Mouse (Mus musculus) heart, embryonic 13.5 days (tissue): ENCODE measurements around the gene Tsr3. TPM values are rescaled to one million over a fixed set of nuclear protein-coding genes. Genes with fewer than 3 reads are reported as not detected.
A peak's percentile ranks its signal among the peaks of the same experiment; 100 is the strongest.
"Not testable (repeated sequence)": the region's sequence is repeated elsewhere in the genome, so short reads cannot be mapped to it uniquely, and the experiment has no call there.

Experiments
- ATAC-seq: fragments of 200-750 bp; cut with Nextera tagmentation; 2 replicates; pipeline ENCODE4 v1.8.0; 2017; ENCODE audit warnings: moderate TSS enrichment; ENCODE audit not compliant: insufficient number of reproducible peaks, low FRiP score, low TSS enrichment; ENCODE audit errors: extremely low read depth
- H3K27ac ChIP-seq: fragments of 300-500 bp; sonication (generic); replicated peaks from 2 replicates; pipeline ENCODE4 v1.5.1; 2015; ENCODE audit warnings: moderate library complexity, mild to moderate bottlenecking, inconsistent platforms
- H3K27me3 ChIP-seq: fragments of 300-500 bp; sonication (generic); replicated peaks from 2 replicates; pipeline ENCODE4 v1.6.1; 2015; ENCODE audit warnings: mild to moderate bottlenecking, inconsistent platforms
- H3K36me3 ChIP-seq: fragments of 300-500 bp; sonication (generic); 2 replicates; pipeline ENCODE4 v1.6.1; 2015; ENCODE audit warnings: mild to moderate bottlenecking, inconsistent platforms
- H3K4me1 ChIP-seq: fragments of 300-500 bp; sonication (generic); 2 replicates; pipeline ENCODE4 v1.6.1; 2015; ENCODE audit warnings: inconsistent platforms
- H3K4me2 ChIP-seq: fragments of 300-500 bp; sonication (generic); 2 replicates; pipeline ENCODE4 v1.6.1; 2015; ENCODE audit warnings: inconsistent platforms, mild to moderate bottlenecking, moderate library complexity
- H3K4me3 ChIP-seq: fragments of 300-500 bp; sonication (generic); 2 replicates; pipeline ENCODE4 v1.5.1; 2015; ENCODE audit warnings: moderate library complexity, mild to moderate bottlenecking, inconsistent platforms
- H3K9ac ChIP-seq: fragments of 300-500 bp; sonication (generic); 2 replicates; pipeline ENCODE4 v1.6.1; 2015; ENCODE audit warnings: inconsistent platforms, mild to moderate bottlenecking, moderate library complexity
- H3K9me3 ChIP-seq: fragments of 300-500 bp; sonication (generic); 2 replicates; pipeline ENCODE4 v1.6.1; 2016; ENCODE audit warnings: inconsistent platforms
- WGBS: fragments of 180-500 bp; shearing (Covaris S2); methylation state at CpG from one replicate; pipeline ENCODE4 v1.1.7; 2015; ENCODE audit warnings: mixed read lengths; 5-methylcytosine and 5-hydroxymethylcytosine counted together
- polyA plus RNA-seq: library from polyadenylated mRNA; unstranded; fragments of >200 nt; fragmentation: Nextera tagmentation; extraction: Ambion mirVana; gene quantifications from 2 replicates; pipeline ENCODE4 v1.2.1, GENCODE M21; 2015

Gene Tsr3
- polyA plus RNA-seq, 1 experiment from 2014 or later, result 27.4 TPM

GRCm38 (mm10) chr17:25222504-25222940, 17.4 kb upstream of the Tsr3 start:
- not testable (repeated sequence) for H3K9me3 ChIP-seq, H3K27me3 ChIP-seq
- Histone ChIP-seq H3K4me2 (peak overlapping the region; percentile 87), H3K36me3 (peaks cover 49% of the 10 kb centered on the region), H3K4me3 (peak overlapping the region; percentile 61), H3K27ac (peak overlapping the region; percentile 77), H3K4me1 (peaks cover 18% of the 10 kb centered on the region), H3K9ac (peak overlapping the region; percentile 69)
- ATAC-seq, result peak; percentile 73
- WGBS, result 6% methylated on average over 17 of the region's 28 CpGs

GRCm38 (mm10) chr17:25222951-25223601, 16.9 kb upstream of the Tsr3 start:
- Histone ChIP-seq H3K27ac (peak overlapping the region; percentile 77), H3K4me3 (peak overlapping the region; percentile 61), H3K9ac (peak overlapping the region; percentile 69), H3K9me3 (no peaks in the 10 kb centered on the region), H3K4me1 (peaks cover 18% of the 10 kb centered on the region), H3K36me3 (peaks cover 46% of the 10 kb centered on the region), H3K27me3 (0 out of 2 replicates have a peak, but pooled peaks cover 4% of the 10 kb centered on the region), H3K4me2 (peak overlapping the region; percentile 87)
- 42% methylated on average over 6 of the region's 6 CpGs for WGBS
- ATAC-seq, result 0 out of 2 replicates have a peak, but pooled peaks have one; percentile 18

- 79% methylated on average over 7 of the region's 7 CpGs for WGBS
Measured at GRCm38 (mm10) chr17:25224586-25225222, 15.3 kb upstream of the Tsr3 start.

GRCm38 (mm10) chr17:25225659-25226058, 14.3 kb upstream of the Tsr3 start:
- H3K36me3 ChIP-seq, result peaks cover 44% of the 10 kb centered on the region
- no peak overlapping the region for H3K9ac ChIP-seq
- peak overlapping the region; percentile 87 for H3K4me2 ChIP-seq
- no peak overlapping the region for H3K27ac ChIP-seq
- 0 out of 2 replicates have a peak overlapping the region, but pooled peaks have one; percentile 9 for H3K4me3 ChIP-seq
- ATAC-seq, result no peak
- H3K27me3 ChIP-seq, result 0 out of 2 replicates have a peak, but pooled peaks cover under 1% of the 10 kb centered on the region
- peaks cover 18% of the 10 kb centered on the region for H3K4me1 ChIP-seq
- no peaks in the 10 kb centered on the region for H3K9me3 ChIP-seq
- WGBS, result 82% methylated on average over 4 of the region's 4 CpGs

More at GRCm38 (mm10) chr17:25224586-25225222, 15.3 kb upstream of the Tsr3 start:
- H3K9me3 ChIP-seq, result no peaks in the 10 kb centered on the region
- 0 out of 2 replicates have a peak, but pooled peaks cover 4% of the 10 kb centered on the region for H3K27me3 ChIP-seq
- peak overlapping the region; percentile 77; the same call in 1 of the 2 replicates for H3K27ac ChIP-seq
- H3K36me3 ChIP-seq, result peaks cover 46% of the 10 kb centered on the region
- H3K4me3 ChIP-seq, result peak overlapping the region; percentile 61
- peak overlapping the region; percentile 69; the same call in 1 of the 2 replicates for H3K9ac ChIP-seq
- H3K4me1 ChIP-seq, result peaks cover 18% of the 10 kb centered on the region
- no peak for ATAC-seq
- peak overlapping the region; percentile 87 for H3K4me2 ChIP-seq

GRCm38 (mm10) chr17:25227991-25228390, 12.0 kb upstream of the Tsr3 start:
- no peaks in the 10 kb centered on the region for H3K27me3 ChIP-seq
- no peak overlapping the region for H3K4me3 ChIP-seq
- WGBS, result 91% methylated on average over 5 of the region's 5 CpGs

GRCm38 (mm10) chr17:25230014-25230655, 9.8 kb upstream of the Tsr3 start:
- ATAC-seq, H3K9me3 ChIP-seq, H3K4me1 ChIP-seq, H3K27me3 ChIP-seq, H3K27ac ChIP-seq, H3K4me3 ChIP-seq, H3K9ac ChIP-seq, H3K4me2 ChIP-seq: not testable (repeated sequence)
- peaks cover 63% of the 10 kb centered on the region for H3K36me3 ChIP-seq
- 80% methylated on average over 17 of the region's 17 CpGs for WGBS

More at GRCm38 (mm10) chr17:25227991-25228390, 12.0 kb upstream of the Tsr3 start:
- no peak overlapping the region for H3K9ac ChIP-seq
- H3K36me3 ChIP-seq, result peaks cover 53% of the 10 kb centered on the region
- no peaks in the 10 kb centered on the region for H3K9me3 ChIP-seq
- ATAC-seq, result no peak
- H3K4me1 ChIP-seq, result no peaks in the 10 kb centered on the region; the same call in 1 of the 2 replicates
- no peak overlapping the region for H3K4me2 ChIP-seq
- H3K27ac ChIP-seq, result no peak overlapping the region

- Histone ChIP-seq H3K4me3 (no peak overlapping the region), H3K36me3 (peaks cover 66% of the 10 kb centered on the region), H3K9ac (no peak overlapping the region), H3K27me3 (no peaks in the 10 kb centered on the region), H3K4me1 (no peaks in the 10 kb centered on the region), H3K9me3 (no peaks in the 10 kb centered on the region), H3K27ac (no peak overlapping the region), H3K4me2 (no peak overlapping the region)
- WGBS, result 90% methylated on average over 3 of the region's 3 CpGs
- ATAC-seq, result no peak
Measured at GRCm38 (mm10) chr17:25230700-25231099, 9.3 kb upstream of the Tsr3 start.

- not testable (repeated sequence) for ATAC-seq, H3K9ac ChIP-seq, H3K4me1 ChIP-seq, H3K27me3 ChIP-seq, H3K4me2 ChIP-seq, H3K4me3 ChIP-seq, H3K27ac ChIP-seq, H3K9me3 ChIP-seq
- 91% methylated on average over 4 of the region's 11 CpGs for WGBS
- peaks cover 62% of the 10 kb centered on the region for H3K36me3 ChIP-seq
Measured at GRCm38 (mm10) chr17:25231621-25232020, 8.3 kb upstream of the Tsr3 start.

GRCm38 (mm10) chr17:25235635-25236034, 4.3 kb upstream of the Tsr3 start:
- Histone ChIP-seq H3K27me3 (no peaks in the 10 kb centered on the region), H3K9me3 (no peaks in the 10 kb centered on the region), H3K9ac (no peak overlapping the region), H3K4me2 (no peak overlapping the region), H3K27ac (no peak overlapping the region), H3K36me3 (peaks cover 29% of the 10 kb centered on the region), H3K4me3 (no peak overlapping the region), H3K4me1 (peaks cover 9% of the 10 kb centered on the region)
- no peak for ATAC-seq
- 82% methylated on average over 9 of the region's 9 CpGs for WGBS

GRCm38 (mm10) chr17:25243131-25243780, 3.3 kb downstream of the Tsr3 start:
- Histone ChIP-seq H3K4me2 (no peak overlapping the region), H3K27me3 (peaks cover 10% of the 10 kb centered on the region), H3K9ac (no peak overlapping the region), H3K4me3 (no peak overlapping the region), H3K4me1 (peaks cover 19% of the 10 kb centered on the region), H3K27ac (no peak overlapping the region), H3K36me3 (peaks cover 32% of the 10 kb centered on the region), H3K9me3 (no peaks in the 10 kb centered on the region)
- 88% methylated on average over 11 of the region's 11 CpGs for WGBS
- ATAC-seq, result no peak

- no peak for ATAC-seq
- no peak overlapping the region for H3K9ac ChIP-seq
- H3K4me1 ChIP-seq, result peaks cover 15% of the 10 kb centered on the region
- no peaks in the 10 kb centered on the region for H3K9me3 ChIP-seq
- H3K4me3 ChIP-seq, result no peak overlapping the region
- peaks cover 32% of the 10 kb centered on the region for H3K36me3 ChIP-seq
- WGBS, result 81% methylated on average over 16 of the region's 16 CpGs
- no peak overlapping the region for H3K27ac ChIP-seq
- H3K27me3 ChIP-seq, result peaks cover 18% of the 10 kb centered on the region
- H3K4me2 ChIP-seq, result no peak overlapping the region
Measured at GRCm38 (mm10) chr17:25244239-25244638, 4.3 kb downstream of the Tsr3 start.
